ENCODE assay signal across 8 mouse cellular contexts in the genomic region with DNA sequence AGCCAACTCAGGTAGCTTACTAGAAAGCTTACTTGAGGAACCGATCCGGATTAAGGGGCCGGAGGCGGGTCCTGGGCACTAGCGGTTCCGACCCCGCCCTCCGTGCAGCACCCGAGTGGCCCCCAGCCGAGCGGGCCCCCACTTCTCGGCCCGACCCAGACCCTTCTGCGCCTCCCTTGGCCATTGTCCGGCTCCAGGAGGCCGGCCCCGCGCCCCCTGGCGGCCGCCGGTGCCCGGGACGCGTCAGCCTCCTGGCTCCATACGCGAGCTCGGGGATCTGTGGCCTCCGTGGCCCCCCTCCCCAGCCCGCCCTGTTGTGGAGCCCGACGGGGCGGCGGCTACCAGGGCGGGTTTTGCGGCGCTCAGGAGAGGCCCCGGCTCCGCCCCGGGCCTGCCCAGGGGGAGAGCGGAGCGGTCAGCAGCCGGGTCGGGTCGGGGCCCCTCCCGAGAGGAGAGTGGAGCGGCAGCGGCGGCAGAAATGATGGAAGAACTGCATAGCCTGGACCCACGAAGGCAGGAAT.
DNase-seq lines count a peak whose midpoint lies in the region; ATAC-seq lines count a peak whose summit lies in the region.
"Not testable (repeated sequence)": the region's sequence is repeated elsewhere in the genome, so short reads cannot be mapped to it uniquely, and the experiment has no call there.

No protein-coding gene starts in this region.

- H3K4me1 ChIP-seq in embryonic facial prominence, embryonic 12.5 days; intestine, embryonic 16.5 days (ENCODE audit: control insufficient read depth, insufficient read depth, low read length): not testable (repeated sequence)

- intact Hi-C loops in left cerebral cortex, postnatal 36 days (cut with DNase I): not testable (repeated sequence)

- H3K9ac ChIP-seq in embryonic facial prominence, embryonic 12.5 days: not testable (repeated sequence)
- 0 out of 2 replicates have a peak overlapping the region, but pooled peaks have one; percentile 37 for H3K9ac ChIP-seq in intestine, embryonic 16.5 days (ENCODE audit: low read depth, low read length)

- 4% methylated on average over 48 of the region's 49 CpGs for WGBS in embryonic facial prominence, embryonic 12.5 days
- 2% methylated on average over 42 of the region's 49 CpGs for WGBS in intestine, embryonic 16.5 days

- not testable (repeated sequence) for H3K36me3 ChIP-seq in embryonic facial prominence, embryonic 12.5 days; intestine, embryonic 16.5 days (ENCODE audit: control insufficient read depth, insufficient read depth, low read length)

- DNase-seq in adipocyte (ENCODE audit: low spot score): peak; percentile 1
- DNase-seq in heart, adult 9 months (ENCODE audit: low spot score in 2 of 2): peak; percentile 28 to 50
- peak; percentile 4 for DNase-seq in left cerebral cortex, postnatal 36 days (ENCODE audit: low spot score in 2 of 2)
- DNase-seq in lung, postnatal 36 days: peak; percentile 8
- DNase-seq in retina, embryonic 14.5 days (ENCODE audit: low spot score): peak; percentile 1
- DNase-seq in urinary bladder, adult 18-20 months (ENCODE audit: low spot score in 2 of 2): peak; percentile 11 to 41

- H3K27ac ChIP-seq in embryonic facial prominence, embryonic 12.5 days; intestine, embryonic 16.5 days (ENCODE audit: low read length): not testable (repeated sequence)

- peak overlapping the region; percentile 17; the same call in 1 of the 2 replicates for H3K4me3 ChIP-seq in embryonic facial prominence, embryonic 12.5 days
- H3K4me3 ChIP-seq in intestine, embryonic 16.5 days (ENCODE audit: low read length): peak overlapping the region; percentile 33

- H3K9me3 ChIP-seq in embryonic facial prominence, embryonic 12.5 days; intestine, embryonic 16.5 days (ENCODE audit: control insufficient read depth, low read length): not testable (repeated sequence)

- peak; percentile 83; the same call in 1 of the 2 replicates for ATAC-seq in embryonic facial prominence, embryonic 12.5 days (ENCODE audit: insufficient number of reproducible peaks, insufficient read depth, low FRiP score, low TSS enrichment)
- ATAC-seq in intestine, embryonic 16.5 days: peak; percentile 98

- peak overlapping the region; percentile 39 for H3K4me2 ChIP-seq in embryonic facial prominence, embryonic 12.5 days (replicated peaks)
- H3K4me2 ChIP-seq in intestine, embryonic 16.5 days (ENCODE audit: low read depth, low read length): peak overlapping the region; percentile 38

- not testable (repeated sequence) for H3K27me3 ChIP-seq in embryonic facial prominence, embryonic 12.5 days; intestine, embryonic 16.5 days (replicated peaks; ENCODE audit: control insufficient read depth, insufficient read depth, low read length)
